Mouse (Mus musculus) heart, embryonic 11.5 days (tissue): ENCODE data around the gene Etfb. TPM values are rescaled to one million over a fixed set of nuclear protein-coding genes. Genes with fewer than 3 reads are reported as not detected.

Source experiments
- ATAC-seq: fragments of 200-750 bp; cut with Nextera tagmentation; replicated peaks from 2 replicates; pipeline ENCODE4 v1.8.0; 2017; ENCODE audit warnings: moderate library complexity; ENCODE audit not compliant: insufficient number of reproducible peaks, low FRiP score, low TSS enrichment
- H3K27ac ChIP-seq: fragments of 300-500 bp; sonication (generic); 2 replicates; pipeline ENCODE4 v1.5.1; 2014; ENCODE audit warnings: mild to moderate bottlenecking, low read depth, low read length
- H3K27me3 ChIP-seq: fragments of 300-500 bp; sonication (generic); 2 replicates; pipeline ENCODE4 v1.6.1; 2014; ENCODE audit warnings: mild to moderate bottlenecking, low read length, mixed read lengths; ENCODE audit not compliant: control insufficient read depth, insufficient read depth
- H3K36me3 ChIP-seq: fragments of 300-500 bp; sonication (generic); 2 replicates; pipeline ENCODE4 v1.6.1; 2014; ENCODE audit warnings: mild to moderate bottlenecking, low read length, moderate library complexity, mixed read lengths; ENCODE audit not compliant: control insufficient read depth, insufficient read depth
- H3K4me1 ChIP-seq: fragments of 300-500 bp; sonication (generic); 2 replicates; pipeline ENCODE4 v1.6.1; 2014; ENCODE audit warnings: low read length; ENCODE audit not compliant: control insufficient read depth, insufficient read depth
- H3K4me2 ChIP-seq: fragments of 300-500 bp; sonication (generic); 2 replicates; pipeline ENCODE4 v1.6.1; 2014; ENCODE audit warnings: mild to moderate bottlenecking, moderate library complexity
- H3K4me3 ChIP-seq: fragments of 300-500 bp; sonication (generic); 2 replicates; pipeline ENCODE4 v1.5.1; 2014; ENCODE audit warnings: low read depth, low read length
- H3K9ac ChIP-seq: fragments of 300-500 bp; sonication (generic); 2 replicates; pipeline ENCODE4 v1.6.1; 2014; ENCODE audit warnings: mild to moderate bottlenecking, low read depth, low read length, moderate library complexity
- H3K9me3 ChIP-seq: fragments of 300-500 bp; sonication (generic); replicated peaks from 2 replicates; pipeline ENCODE4 v1.6.1; 2016; ENCODE audit warnings: low read length; ENCODE audit not compliant: control insufficient read depth
- WGBS: fragments of 180-500 bp; shearing (Covaris S2); extraction: QIAGEN DNeasy Blood & Tissue Kit; methylation state at CpG from one replicate; pipeline ENCODE4 v1.1.7; 2014; ENCODE audit not compliant: insufficient replicate concordance; 5-methylcytosine and 5-hydroxymethylcytosine counted together
- polyA plus RNA-seq: library from polyadenylated mRNA; unstranded; fragments of >200 nt; fragmentation: Nextera tagmentation; extraction: Ambion mirVana; gene quantifications from 2 replicates; pipeline ENCODE4 v1.2.1, GENCODE M21; 2014

Etfb gene
- polyA plus RNA-seq, 1 experiment from 2014 or later = 538 TPM

- ATAC-seq = no peak
- Histone ChIP-seq H3K4me3 (no peak overlapping the region), H3K4me2 (no peak overlapping the region), H3K27me3 (no peaks in the 10 kb centered on the region), H3K27ac (no peak overlapping the region), H3K9me3 (no peaks in the 10 kb centered on the region), H3K9ac (no peak overlapping the region), H3K4me1 (peaks cover 6% of the 10 kb centered on the region; the same call in 1 of the 2 replicates), H3K36me3 (peaks cover 26% of the 10 kb centered on the region)
- 87% methylated on average over 14 of the region's 14 CpGs for WGBS
Measured at GRCm38 (mm10) chr7:43453599-43454355, 9.9 kb downstream of the Etfb start.

GRCm38 (mm10) chr7:43454371-43454770, 10.5 kb downstream of the Etfb start:
- Histone ChIP-seq H3K4me1 (peaks cover 4% of the 10 kb centered on the region; the same call in 1 of the 2 replicates), H3K36me3 (peaks cover 26% of the 10 kb centered on the region), H3K9me3 (no peaks in the 10 kb centered on the region), H3K27me3 (no peaks in the 10 kb centered on the region), H3K9ac (no peak overlapping the region), H3K4me2 (no peak overlapping the region), H3K27ac (no peak overlapping the region), H3K4me3 (no peak overlapping the region)
- ATAC-seq = no peak
- WGBS = 81% methylated on average over 6 of the region's 6 CpGs

- Histone ChIP-seq H3K27ac (no peak within 1 kb of the TSS), H3K4me3 (no peak within 1 kb of the TSS), H3K4me2 (no peak within 1 kb of the TSS), H3K4me1 (peaks cover 5% of the 10 kb centered on the region; the same call in 1 of the 2 replicates), H3K27me3 (peaks cover 21% of the 10 kb centered on the region), H3K36me3 (no peaks in the 10 kb centered on the region), H3K9me3 (no peaks in the 10 kb centered on the region), H3K9ac (no peak within 1 kb of the TSS)
- 52% methylated on average over 4 of the region's 4 CpGs for WGBS
- ATAC-seq = no peak
Measured at GRCm38 (mm10) chr7:43462851-43463250, 19.0 kb downstream of the Etfb start, which contains the start of gene Vsig10l. Gene Vsig10l, plus strand, starts transcription at chr7:43463151.

- H3K4me3 ChIP-seq = no peak overlapping the region
- WGBS = 79% methylated on average over 7 of the region's 7 CpGs
- no peak overlapping the region for H3K4me2 ChIP-seq
- peaks cover 5% of the 10 kb centered on the region; the same call in 1 of the 2 replicates for H3K4me1 ChIP-seq
- no peak for ATAC-seq
- H3K27ac ChIP-seq = no peak overlapping the region
- no peak overlapping the region for H3K9ac ChIP-seq
- no peaks in the 10 kb centered on the region for H3K9me3 ChIP-seq
- peaks cover 21% of the 10 kb centered on the region for H3K27me3 ChIP-seq
- H3K36me3 ChIP-seq = no peaks in the 10 kb centered on the region
Measured at GRCm38 (mm10) chr7:43463976-43464375, 20.1 kb downstream of the Etfb start.

GRCm38 (mm10) chr7:43464864-43465343, 21.0 kb downstream of the Etfb start:
- WGBS = 6% methylated on average over 35 of the region's 35 CpGs

GRCm38 (mm10) chr7:43465344-43466098, 21.6 kb downstream of the Etfb start:
- H3K4me1 ChIP-seq = peaks cover 5% of the 10 kb centered on the region; the same call in 1 of the 2 replicates
- no peak overlapping the region for H3K27ac ChIP-seq
- WGBS = under 1% methylated on average over 33 of the region's 33 CpGs
- ATAC-seq = peak; percentile 85
- H3K9ac ChIP-seq = peak overlapping the region; percentile 61
- H3K9me3 ChIP-seq = no peaks in the 10 kb centered on the region
- peak overlapping the region; percentile 82 for H3K4me2 ChIP-seq
- peaks cover 21% of the 10 kb centered on the region for H3K27me3 ChIP-seq
- H3K4me3 ChIP-seq = peak overlapping the region; percentile 47
- H3K36me3 ChIP-seq = no peaks in the 10 kb centered on the region

More at GRCm38 (mm10) chr7:43464864-43465343, 21.0 kb downstream of the Etfb start:
- Histone ChIP-seq H3K36me3 (no peaks in the 10 kb centered on the region), H3K9ac (peak overlapping the region; percentile 61), H3K4me3 (peak overlapping the region; percentile 47), H3K4me1 (peaks cover 5% of the 10 kb centered on the region; the same call in 1 of the 2 replicates), H3K9me3 (no peaks in the 10 kb centered on the region), H3K27me3 (peaks cover 21% of the 10 kb centered on the region), H3K4me2 (peak overlapping the region; percentile 82), H3K27ac (no peak overlapping the region)
- no peak for ATAC-seq

GRCm38 (mm10) chr7:43466099-43466694, 22.3 kb downstream of the Etfb start:
- Histone ChIP-seq H3K27me3 (peaks cover 21% of the 10 kb centered on the region), H3K9ac (peak overlapping the region; percentile 49), H3K36me3 (no peaks in the 10 kb centered on the region), H3K4me2 (peak overlapping the region; percentile 82), H3K9me3 (no peaks in the 10 kb centered on the region), H3K4me1 (peaks cover 5% of the 10 kb centered on the region; the same call in 1 of the 2 replicates), H3K4me3 (peak overlapping the region; percentile 47), H3K27ac (no peak overlapping the region)
- 1% methylated on average over 33 of the region's 33 CpGs for WGBS
- peak; percentile 27 for ATAC-seq

GRCm38 (mm10) chr7:43470373-43470772, 26.5 kb downstream of the Etfb start:
- no peak overlapping the region for H3K27ac ChIP-seq
- no peaks in the 10 kb centered on the region for H3K9me3 ChIP-seq
- ATAC-seq = no peak
- H3K9ac ChIP-seq = no peak overlapping the region
- H3K4me3 ChIP-seq = no peak overlapping the region
- WGBS = 40% methylated on average over 8 of the region's 8 CpGs
- H3K4me2 ChIP-seq = no peak overlapping the region
- H3K27me3 ChIP-seq = peaks cover 14% of the 10 kb centered on the region
- H3K36me3 ChIP-seq = no peaks in the 10 kb centered on the region
- H3K4me1 ChIP-seq = no peaks in the 10 kb centered on the region
